Mouse (Mus musculus): ENCODE measurements around the gene Iqck. TPM values are rescaled to one million over a fixed set of nuclear protein-coding genes. Genes with fewer than 3 reads are reported as not detected.

Gene Iqck
- polyA plus RNA-seq, 1 experiment = 0.62 TPM

GRCm38 (mm10) chr7:118937469-118938387 lies 82.2 kb downstream of the Iqck start:
- DNase-seq (ENCODE audit: low read depth, low spot score) = no peak
- WGBS = 52% methylated on average over 11 of the region's 11 CpGs

- WGBS = 77% methylated on average over 3 of the region's 3 CpGs
- DNase-seq (ENCODE audit: low read depth, low spot score) = no peak
These were observed 86.7 kb downstream of the Iqck start for GRCm38 (mm10) chr7:118942297-118942696.

- DNase-seq (ENCODE audit: low read depth, low spot score) = no peak
These were observed 87.6 kb downstream of the Iqck start for GRCm38 (mm10) chr7:118943170-118943569.

GRCm38 (mm10) chr7:118944884-118945283 lies 89.3 kb downstream of the Iqck start:
- DNase-seq (ENCODE audit: low read depth, low spot score) = no peak
- 69% methylated on average over 2 of the region's 2 CpGs for WGBS

More at GRCm38 (mm10) chr7:118943170-118943569, 87.6 kb downstream of the Iqck start:
- WGBS = 16% methylated on average over 7 of the region's 7 CpGs

GRCm38 (mm10) chr7:118947241-118947640 lies 91.7 kb downstream of the Iqck start:
- no peak for DNase-seq (ENCODE audit: low read depth, low spot score)
- 80% methylated on average over 3 of the region's 3 CpGs for WGBS

GRCm38 (mm10) chr7:118948677-118949282 lies 93.2 kb downstream of the Iqck start:
- 73% methylated on average over 2 of the region's 2 CpGs for WGBS
- no peak for DNase-seq (ENCODE audit: low read depth, low spot score)

- 72% methylated on average over 7 of the region's 7 CpGs for WGBS
- DNase-seq (ENCODE audit: low read depth, low spot score) = no peak
These were observed 94.2 kb downstream of the Iqck start for GRCm38 (mm10) chr7:118949749-118950148.

- 29% methylated on average over 11 of the region's 11 CpGs for WGBS
- no peak for DNase-seq (ENCODE audit: low read depth, low spot score)
These were observed 98.2 kb downstream of the Iqck start for GRCm38 (mm10) chr7:118953626-118954282.

GRCm38 (mm10) chr7:118954968-118955367 lies 99.4 kb downstream of the Iqck start:
- no peak for DNase-seq (ENCODE audit: low read depth, low spot score)
- 100% methylated on average over 1 of the region's 1 CpGs for WGBS

- no peak for DNase-seq (ENCODE audit: low read depth, low spot score)
- 74% methylated on average over 4 of the region's 4 CpGs for WGBS
These were observed 101.2 kb downstream of the Iqck start for GRCm38 (mm10) chr7:118956616-118957246.

- 61% methylated on average over 7 of the region's 7 CpGs for WGBS
- DNase-seq (ENCODE audit: low read depth, low spot score) = no peak
These were observed 103.7 kb downstream of the Iqck start for GRCm38 (mm10) chr7:118959209-118959608.

- DNase-seq (ENCODE audit: low read depth, low spot score) = no peak
- WGBS = 6% methylated on average over 3 of the region's 3 CpGs
These were observed 109.2 kb downstream of the Iqck start for GRCm38 (mm10) chr7:118964777-118965176.

- WGBS = 49% methylated on average over 7 of the region's 7 CpGs
- no peak for DNase-seq (ENCODE audit: low read depth, low spot score)
These were observed 109.6 kb downstream of the Iqck start for GRCm38 (mm10) chr7:118965198-118965597.

GRCm38 (mm10) chr7:118968870-118969269 lies 113.3 kb downstream of the Iqck start:
- DNase-seq (ENCODE audit: low read depth, low spot score) = no peak
- WGBS = 85% methylated on average over 3 of the region's 3 CpGs

- no peak for DNase-seq (ENCODE audit: low read depth, low spot score)
- 85% methylated on average over 8 of the region's 8 CpGs for WGBS
These were observed 115.9 kb downstream of the Iqck start for GRCm38 (mm10) chr7:118971499-118971898.

- no peak for DNase-seq (ENCODE audit: low read depth, low spot score)
- 86% methylated on average over 5 of the region's 5 CpGs for WGBS
These were observed 116.8 kb downstream of the Iqck start for GRCm38 (mm10) chr7:118972306-118972705.

GRCm38 (mm10) chr7:118973377-118973776 lies 117.8 kb downstream of the Iqck start:
- DNase-seq (ENCODE audit: low read depth, low spot score) = no peak
- WGBS = 85% methylated on average over 4 of the region's 4 CpGs

GRCm38 (mm10) chr7:118975837-118976236 lies 120.3 kb downstream of the Iqck start:
- DNase-seq (ENCODE audit: low read depth, low spot score) = no peak
- WGBS = 63% methylated on average over 3 of the region's 3 CpGs

- DNase-seq (ENCODE audit: low read depth, low spot score) = no peak
- 58% methylated on average over 14 of the region's 14 CpGs for WGBS
These were observed 121.0 kb downstream of the Iqck start for GRCm38 (mm10) chr7:118976414-118977166.

Measured in large intestine, adult 2 months (tissue).